Mouse (Mus musculus): ENCODE results near the gene Csf2rb2. TPM values are rescaled to one million over a fixed set of nuclear protein-coding genes. Genes with fewer than 3 reads are reported as not detected.

The Csf2rb2 gene
- polyA plus RNA-seq, 1 experiment = 75.8 TPM

DNA sequence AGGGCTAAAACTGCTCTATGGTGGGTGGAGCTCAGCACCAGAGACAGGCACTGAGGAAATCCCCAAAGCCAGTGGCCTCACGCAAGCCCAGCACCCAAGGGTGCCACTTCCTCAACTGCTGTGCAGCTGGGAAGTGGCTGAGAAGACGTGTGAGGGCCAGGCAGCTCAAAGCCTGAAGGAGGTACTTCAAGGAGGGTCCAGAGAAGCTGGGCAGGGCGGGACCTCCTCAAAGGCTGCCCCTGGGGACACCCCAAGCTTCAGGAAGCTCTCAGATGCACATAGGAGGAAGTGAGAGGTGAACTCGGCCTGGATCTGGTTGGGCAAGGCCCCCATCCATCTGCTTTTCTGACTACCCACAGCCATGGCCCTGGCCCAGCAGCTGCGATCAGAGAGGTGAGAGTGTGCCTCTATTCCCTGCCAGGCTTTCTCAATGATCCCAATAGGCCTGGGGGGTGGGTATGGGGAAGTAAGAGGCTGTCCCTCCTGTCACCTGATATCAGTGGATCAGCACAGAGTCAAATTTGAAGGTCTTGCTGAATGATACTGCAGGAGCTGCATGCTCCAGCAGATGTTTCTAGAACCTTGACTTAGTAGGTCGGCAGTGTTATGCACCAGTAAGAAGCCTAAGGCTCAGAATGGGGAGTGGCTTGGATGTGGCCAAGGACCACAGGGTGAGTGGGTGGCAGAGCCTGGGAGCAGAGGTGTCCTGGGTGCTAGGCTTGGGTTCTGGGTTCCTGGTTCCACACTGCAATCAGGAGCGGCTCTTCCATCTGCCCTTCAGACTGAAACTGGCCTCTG, 60.6 kb downstream of the Csf2rb2 start, which contains the start of gene Ncf4:
TSS of gene Ncf4 (plus strand) at position 107 of the 798 bp plus-strand sequence.
- H3K27me3 ChIP-seq (replicated peaks) = no peaks in the 10 kb centered on the region

GRCm38 (mm10) chr15:78243774-78244173, 61.7 kb downstream of the Csf2rb2 start:
- TF ChIP-seq GATA1 (IDR thresholded peaks at IDR 0.05; ENCODE audit: borderline replicate concordance, low read length) = no peak
- TF ChIP-seq FLI1 (IDR thresholded peaks at IDR 0.05; ENCODE audit: low read length) = no peak
- H3K4me1 ChIP-seq = peaks cover 97% of the 10 kb centered on the region
- peaks cover 2% of the 10 kb centered on the region for H3K27me3 ChIP-seq (replicated peaks)
- no peaks in the 10 kb centered on the region for H3K9me3 ChIP-seq
- H3K36me3 ChIP-seq (replicated peaks; ENCODE audit: low read length) = peaks cover 22% of the 10 kb centered on the region
- H3K4me3 ChIP-seq (replicated peaks) = peak overlapping the region; percentile 92

More for the DNA sequence above, 60.6 kb downstream of the Csf2rb2 start, which contains the start of gene Ncf4:
- Histone ChIP-seq H3K4me1 (peaks cover 94% of the 10 kb centered on the region), H3K36me3 (replicated peaks; ENCODE audit: low read length) (peaks cover 33% of the 10 kb centered on the region), H3K4me3 (replicated peaks) (peak within 1 kb of the TSS; percentile 92), H3K9me3 (no peaks in the 10 kb centered on the region)
- TF ChIP-seq FLI1 (IDR thresholded peaks at IDR 0.05; ENCODE audit: low read length) = no peak

- Histone ChIP-seq H3K9me3 (no peaks in the 10 kb centered on the region), H3K4me3 (replicated peaks) (peak overlapping the region; percentile 23), H3K4me1 (peaks cover 90% of the 10 kb centered on the region), H3K36me3 (replicated peaks; ENCODE audit: low read length) (peaks cover 16% of the 10 kb centered on the region), H3K27me3 (replicated peaks) (peaks cover 5% of the 10 kb centered on the region)
- TF ChIP-seq FLI1 (IDR thresholded peaks at IDR 0.05; ENCODE audit: low read length) (no peak), GATA1 (IDR thresholded peaks at IDR 0.05; ENCODE audit: borderline replicate concordance, low read length) (no peak)
Measured at GRCm38 (mm10) chr15:78243061-78243460, 62.5 kb downstream of the Csf2rb2 start.

GRCm38 (mm10) chr15:78241335-78241734, 64.2 kb downstream of the Csf2rb2 start:
- TF ChIP-seq GATA1 (IDR thresholded peaks at IDR 0.05; ENCODE audit: borderline replicate concordance, low read length) (no peak), FLI1 (IDR thresholded peaks at IDR 0.05; ENCODE audit: low read length) (no peak)
- peaks cover 73% of the 10 kb centered on the region for H3K4me1 ChIP-seq
- H3K27me3 ChIP-seq (replicated peaks) = peaks cover 8% of the 10 kb centered on the region

GRCm38 (mm10) chr15:78239956-78240617, 65.4 kb downstream of the Csf2rb2 start:
- H3K27me3 ChIP-seq (replicated peaks) = peaks cover 15% of the 10 kb centered on the region
- TF ChIP-seq FLI1 (IDR thresholded peaks at IDR 0.05; ENCODE audit: low read length) (no peak), GATA1 (IDR thresholded peaks at IDR 0.05; ENCODE audit: borderline replicate concordance, low read length) (no peak)
- H3K9me3 ChIP-seq = no peaks in the 10 kb centered on the region
- H3K4me1 ChIP-seq = peaks cover 70% of the 10 kb centered on the region
- H3K4me3 ChIP-seq (replicated peaks) = no peak overlapping the region
- no peaks in the 10 kb centered on the region for H3K36me3 ChIP-seq (replicated peaks; ENCODE audit: low read length)

More at GRCm38 (mm10) chr15:78241335-78241734, 64.2 kb downstream of the Csf2rb2 start:
- Histone ChIP-seq H3K36me3 (replicated peaks; ENCODE audit: low read length) (peaks cover under 1% of the 10 kb centered on the region), H3K4me3 (replicated peaks) (no peak overlapping the region), H3K9me3 (no peaks in the 10 kb centered on the region)

GRCm38 (mm10) chr15:78239453-78239852, 66.1 kb downstream of the Csf2rb2 start:
- no peaks in the 10 kb centered on the region for H3K9me3 ChIP-seq
- peaks cover 22% of the 10 kb centered on the region for H3K27me3 ChIP-seq (replicated peaks)
- no peaks in the 10 kb centered on the region for H3K36me3 ChIP-seq (replicated peaks; ENCODE audit: low read length)
- H3K4me1 ChIP-seq = peaks cover 66% of the 10 kb centered on the region
- TF ChIP-seq GATA1 (IDR thresholded peaks at IDR 0.05; ENCODE audit: borderline replicate concordance, low read length) (no peak), FLI1 (IDR thresholded peaks at IDR 0.05; ENCODE audit: low read length) (no peak)
- H3K4me3 ChIP-seq (replicated peaks) = peak overlapping the region; percentile 29

- H3K27me3 ChIP-seq (replicated peaks) = peaks cover 23% of the 10 kb centered on the region
- peaks cover 15% of the 10 kb centered on the region for H3K9me3 ChIP-seq
- H3K36me3 ChIP-seq (replicated peaks; ENCODE audit: low read length) = no peaks in the 10 kb centered on the region
- no peak for TF ChIP-seq FLI1 (IDR thresholded peaks at IDR 0.05; ENCODE audit: low read length)
- no peak for TF ChIP-seq GATA1 (IDR thresholded peaks at IDR 0.05; ENCODE audit: borderline replicate concordance, low read length)
- no peak overlapping the region for H3K4me3 ChIP-seq (replicated peaks)
- peaks cover 24% of the 10 kb centered on the region for H3K4me1 ChIP-seq
Measured at GRCm38 (mm10) chr15:78234823-78235509, 70.6 kb downstream of the Csf2rb2 start.

Other genes with a start within 250 kb of the Csf2rb2 start
- not detected in 2 replicates for gene Cacng2, start 185.7 kb downstream of the Csf2rb2 start, polyA plus RNA-seq (2012; ENCODE audit: insufficient read depth, low replicate concordance)
- 132 and 388 TPM in 2 replicates for gene Ift27, start 131.6 kb downstream of the Csf2rb2 start, polyA plus RNA-seq (2012; ENCODE audit: insufficient read depth, low replicate concordance)
- gene Pvalb, start 99.3 kb downstream of the Csf2rb2 start, polyA plus RNA-seq (2012; ENCODE audit: insufficient read depth, low replicate concordance) = not detected in 2 replicates
- gene Ncf4, start 60.9 kb downstream of the Csf2rb2 start, polyA plus RNA-seq (2012; ENCODE audit: insufficient read depth, low replicate concordance) = 31.4 and 83.6 TPM in 2 replicates
- gene Csf2rb, start 20.0 kb upstream of the Csf2rb2 start, polyA plus RNA-seq (2012; ENCODE audit: insufficient read depth, low replicate concordance) = 80.6 and 123 TPM in 2 replicates
- gene Tex33, start 90.2 kb upstream of the Csf2rb2 start, polyA plus RNA-seq (2012; ENCODE audit: insufficient read depth, low replicate concordance) = not detected in 2 replicates
- 1.6 and 6.3 TPM in 2 replicates for gene Tst, start 100.2 kb upstream of the Csf2rb2 start, polyA plus RNA-seq (2012; ENCODE audit: insufficient read depth, low replicate concordance)
- 68.5 and 128 TPM in 2 replicates for gene Mpst, start 100.7 kb upstream of the Csf2rb2 start, polyA plus RNA-seq (2012; ENCODE audit: insufficient read depth, low replicate concordance)
- gene Kctd17, start 122.8 kb upstream of the Csf2rb2 start, polyA plus RNA-seq (2012; ENCODE audit: insufficient read depth, low replicate concordance) = 9.6 TPM in 1 of 2 replicates, not detected in the other
- gene Tmprss6, start 162.9 kb upstream of the Csf2rb2 start, polyA plus RNA-seq (2012; ENCODE audit: insufficient read depth, low replicate concordance) = not detected in 2 replicates
- not detected in 2 replicates for gene Il2rb, start 189.6 kb upstream of the Csf2rb2 start, polyA plus RNA-seq (2012; ENCODE audit: insufficient read depth, low replicate concordance)
- 22.8 and 31.2 TPM in 2 replicates for gene C1qtnf6, start 225.7 kb upstream of the Csf2rb2 start, polyA plus RNA-seq (2012; ENCODE audit: insufficient read depth, low replicate concordance)
- not detected in 2 replicates for gene Sstr3, start 239.0 kb upstream of the Csf2rb2 start, polyA plus RNA-seq (2012; ENCODE audit: insufficient read depth, low replicate concordance)

Data from megakaryocyte, embryonic 14.5 days (primary cell).